Comparison of ENCODE assay signal across 11 mouse cellular contexts in genomic region chr11:79527739-79528384, GRCm38 (mm10). TPM values are rescaled to one million over a fixed set of nuclear protein-coding genes. Genes with fewer than 3 reads are reported as not detected.
DNase-seq lines count a peak whose midpoint lies in the region; ATAC-seq lines count a peak whose summit lies in the region.
"Had no signal": no experiment of that assay in that cellular context is flagged by ENCODE, and none has a peak within 500 bp of the region (broad histone marks: within the 10 kb centered on the region; RNA-seq: fewer than 3 reads in every experiment).

No protein-coding gene starts in this region.

- peaks cover 46% of the 10 kb centered on the region for H3K36me3 ChIP-seq in midbrain, embryonic 10.5 days

- no peak overlapping the region for H3K4me3 ChIP-seq in midbrain, embryonic 10.5 days
- H3K4me3 ChIP-seq: myocyte had no signal

- DNase-seq in layer of hippocampus, adult 9-11 months = peak; percentile 63
- DNase-seq in layer of hippocampus, postnatal 25 days (ENCODE audit: extremely low spot score in 1 of 2, low spot score in 1 of 2) = no peak
- peak; percentile 86 for DNase-seq in MEL-GATA-1-ER (ENCODE audit: extremely low read depth, low read depth)
- DNase-seq in naive thymus-derived CD4-positive, alpha-beta T cell, adult 2 months (ENCODE audit: low read depth) = peak; percentile 66
- DNase-seq in midbrain, embryonic 10.5 days (ENCODE audit: low spot score) = no peak
- no peak for DNase-seq in right cerebral cortex, postnatal 14 days
- no peak for DNase-seq in cerebellum, postnatal 10 days

- 91% methylated on average over 5 of the region's 5 CpGs for WGBS in midbrain, embryonic 10.5 days

- no peak overlapping the region for H3K27ac ChIP-seq in midbrain, embryonic 10.5 days (replicated peaks)

- no peaks in the 10 kb centered on the region for H3K4me1 ChIP-seq in midbrain, embryonic 10.5 days

- ATAC-seq in granulocyte monocyte progenitor cell, adult 5-6 weeks (replicated peaks; ENCODE audit: poor library complexity, severe bottlenecking) = peak; percentile 75

- no peaks in the 10 kb centered on the region for H3K9me3 ChIP-seq in midbrain, embryonic 10.5 days (replicated peaks)

- H3K27me3 ChIP-seq in midbrain, embryonic 10.5 days (ENCODE audit: low read depth, poor library complexity, severe bottlenecking) = no peaks in the 10 kb centered on the region

RNA-seq across cellular contexts. Expression of gene Evi2, which starts 2.5 kb away (rescaled TPM):
- under 1 TPM; 0.10 to 0.14 TPM for total RNA-seq in layer of hippocampus, postnatal 25 days (2021)
- 20.2 and 33.1 TPM in 2 replicates for total RNA-seq in granulocyte monocyte progenitor cell, adult 5-6 weeks (2014; fragmentation: Nextera tagmentation)
- total RNA-seq in granulocyte monocyte progenitor cell, adult 5-6 weeks (2017) = 4.0 and 7.4 TPM in 2 replicates
- 0.92 and 1.5 TPM in 2 replicates for polyA plus RNA-seq in midbrain, embryonic 10.5 days (2016; fragmentation: Nextera tagmentation; extraction: Ambion mirVana)
- total RNA-seq: left cerebral cortex, postnatal 25 days had no signal

RNA-seq across cellular contexts. Expression of gene Evi2a, which starts 2.5 kb away (rescaled TPM):
- 10 to 100 TPM; 18.7 to 23.6 TPM for total RNA-seq in layer of hippocampus, postnatal 25 days (2021)
- total RNA-seq in granulocyte monocyte progenitor cell, adult 5-6 weeks (2014; fragmentation: Nextera tagmentation) = 6.7 and 10.8 TPM in 2 replicates
- 20.1 and 26.7 TPM in 2 replicates for total RNA-seq in granulocyte monocyte progenitor cell, adult 5-6 weeks (2017)
- 1.7 and 2.7 TPM in 2 replicates for polyA plus RNA-seq in midbrain, embryonic 10.5 days (2016; fragmentation: Nextera tagmentation; extraction: Ambion mirVana)

RNA-seq across cellular contexts. Expression of gene Evi2b, which starts 4.3 kb away (rescaled TPM):
- under 1 TPM; 0.28 to 0.66 TPM for total RNA-seq in layer of hippocampus, postnatal 25 days (2021)
- total RNA-seq in granulocyte monocyte progenitor cell, adult 5-6 weeks (2014; fragmentation: Nextera tagmentation) = 242 and 361 TPM in 2 replicates
- 80.1 and 82.3 TPM in 2 replicates for total RNA-seq in granulocyte monocyte progenitor cell, adult 5-6 weeks (2017)
- 0.37 TPM in 1 of 2 replicates, not detected in the other for polyA plus RNA-seq in midbrain, embryonic 10.5 days (2016; fragmentation: Nextera tagmentation; extraction: Ambion mirVana)

RNA-seq across cellular contexts. Expression of gene Omg, which starts 24.0 kb away (rescaled TPM):
- total RNA-seq in layer of hippocampus, postnatal 25 days (2021) = 100 to 1,000 TPM in 1 of 2 experiments, 10 to 100 TPM in 1; 95.9 to 101 TPM
- 0.86 TPM in 1 of 2 replicates, not detected in the other for total RNA-seq in granulocyte monocyte progenitor cell, adult 5-6 weeks (2014; fragmentation: Nextera tagmentation)
- total RNA-seq in granulocyte monocyte progenitor cell, adult 5-6 weeks (2017) = 0.04 TPM in 1 of 2 replicates, not detected in the other
- 0.28 and 0.29 TPM in 2 replicates for polyA plus RNA-seq in midbrain, embryonic 10.5 days (2016; fragmentation: Nextera tagmentation; extraction: Ambion mirVana)
- polyA plus RNA-seq: gonadal fat pad, adult 2 months had no signal

Comparison
In these comparisons a context has a peak if more than half of its experiments do, and no peak if none do; other contexts are left out.
1. DNase-seq: peak in layer of hippocampus, adult 9-11 months (single experiment), MEL-GATA-1-ER (single experiment) and naive thymus-derived CD4-positive, alpha-beta T cell, adult 2 months (single experiment); none in layer of hippocampus, postnatal 25 days (0 of 2), midbrain, embryonic 10.5 days (single experiment), right cerebral cortex, postnatal 14 days (single experiment) and cerebellum, postnatal 10 days (0 of 2).
2. RNA of gene Evi2, which starts 2.5 kb away (total RNA-seq): 4.0 to 33.1 TPM in granulocyte monocyte progenitor cell, adult 5-6 weeks; 0.10 to 0.14 TPM in layer of hippocampus, postnatal 25 days; every median in the first group is over 4 times any median in the second.
3. RNA of gene Evi2b, which starts 4.3 kb away (total RNA-seq): 80.1 to 361 TPM in granulocyte monocyte progenitor cell, adult 5-6 weeks; 0.28 to 0.66 TPM in layer of hippocampus, postnatal 25 days; every median in the first group is over 10 times any median in the second.